Mouse (Mus musculus) lung, embryonic 16.5 days (tissue): ENCODE data around the gene Galnt10. TPM values are rescaled to one million over a fixed set of nuclear protein-coding genes. Genes with fewer than 3 reads are reported as not detected.

Experiments used
- ATAC-seq: fragments of 200-750 bp; cut with Nextera tagmentation; 2 replicates; pipeline ENCODE4 v1.8.0; 2017; ENCODE audit warnings: low read depth, mild to moderate bottlenecking, moderate library complexity
- H3K27ac ChIP-seq: fragments of 300-500 bp; sonication (generic); 2 replicates; pipeline ENCODE4 v1.5.1; 2014; ENCODE audit warnings: mild to moderate bottlenecking, control low read depth, low read length
- H3K27me3 ChIP-seq: fragments of 300-500 bp; sonication (generic); 2 replicates; pipeline ENCODE4 v1.6.1; 2014; ENCODE audit warnings: low read depth, low read length, mixed read lengths; ENCODE audit not compliant: control insufficient read depth, insufficient read depth
- H3K36me3 ChIP-seq: fragments of 300-500 bp; sonication (generic); 2 replicates; pipeline ENCODE4 v1.6.1; 2014; ENCODE audit warnings: low read length; ENCODE audit not compliant: control insufficient read depth, insufficient read depth
- H3K4me1 ChIP-seq: fragments of 300-500 bp; sonication (generic); replicated peaks from 2 replicates; pipeline ENCODE4 v1.6.1; 2014; ENCODE audit warnings: low read length, mixed read lengths; ENCODE audit not compliant: control insufficient read depth, insufficient read depth
- H3K4me2 ChIP-seq: fragments of 300-500 bp; sonication (generic); 2 replicates; pipeline ENCODE4 v1.6.1; 2014; ENCODE audit warnings: low read depth, low read length, control low read depth
- H3K4me3 ChIP-seq: fragments of 300-500 bp; sonication (generic); 2 replicates; pipeline ENCODE4 v1.5.1; 2014; ENCODE audit warnings: mild to moderate bottlenecking, low read length, control low read depth
- H3K9ac ChIP-seq: fragments of 300-500 bp; sonication (generic); 2 replicates; pipeline ENCODE4 v1.6.1; 2014; ENCODE audit warnings: low read length, control low read depth
- H3K9me3 ChIP-seq: fragments of 300-500 bp; sonication (generic); 2 replicates; pipeline ENCODE4 v1.6.1; 2016; ENCODE audit warnings: low read length; ENCODE audit not compliant: control insufficient read depth
- WGBS: fragments of 180-500 bp; shearing (Covaris S2); extraction: QIAGEN DNeasy Blood & Tissue Kit; methylation state at CpG from one replicate; pipeline ENCODE4 v1.1.7; 2014; 5-methylcytosine and 5-hydroxymethylcytosine counted together
- polyA plus RNA-seq: library from polyadenylated mRNA; unstranded; fragments of >200 nt; fragmentation: Nextera tagmentation; extraction: Ambion mirVana; gene quantifications from 2 replicates; pipeline ENCODE4 v1.2.1, GENCODE M21; 2015

Gene Galnt10
- polyA plus RNA-seq, 1 experiment from 2014 or later = 12.8 TPM

- Histone ChIP-seq H3K4me2 (no peak overlapping the region), H3K27ac (peak overlapping the region; percentile 41), H3K9ac (no peak overlapping the region), H3K27me3 (peaks cover 2% of the 10 kb centered on the region; the same call in 1 of the 2 replicates), H3K4me1 (0 out of 2 replicates have a peak, but pooled peaks cover 3% of the 10 kb centered on the region), H3K9me3 (no peaks in the 10 kb centered on the region), H3K36me3 (no peaks in the 10 kb centered on the region), H3K4me3 (no peak overlapping the region)
- 67% methylated on average over 9 of the region's 9 CpGs for WGBS
- ATAC-seq = no peak
Observed at GRCm38 (mm10) chr11:57614502-57614901, 30.7 kb upstream of the Galnt10 start.

DNA sequence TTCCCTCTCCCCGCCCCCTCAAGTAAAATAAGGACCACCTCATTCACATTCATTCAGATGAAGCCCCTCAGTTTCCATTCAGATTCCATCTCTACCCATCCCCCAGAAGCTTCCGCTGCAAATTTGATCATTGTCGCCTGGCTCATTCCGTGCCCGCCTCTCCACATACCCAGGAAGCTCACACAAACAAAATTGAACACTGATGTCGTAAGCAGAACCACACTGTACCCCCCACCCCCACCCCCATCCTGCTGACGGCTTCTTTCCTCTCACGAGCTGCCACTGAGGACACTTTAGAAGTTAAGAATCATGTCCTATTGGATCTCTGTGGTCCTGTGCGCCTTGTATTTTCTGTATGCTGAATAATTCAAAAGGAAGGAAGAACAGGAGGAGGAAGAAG lies 30.0 kb upstream of the Galnt10 start:
- no peak; the same call in 1 of the 2 replicates for ATAC-seq
- 43% methylated on average over 9 of the region's 9 CpGs for WGBS
- Histone ChIP-seq H3K36me3 (no peaks in the 10 kb centered on the region), H3K9me3 (no peaks in the 10 kb centered on the region), H3K4me3 (no peak overlapping the region), H3K9ac (no peak overlapping the region), H3K4me1 (0 out of 2 replicates have a peak, but pooled peaks cover 3% of the 10 kb centered on the region), H3K27ac (peak overlapping the region; percentile 41), H3K4me2 (peak overlapping the region; percentile 23; the same call in 1 of the 2 replicates), H3K27me3 (peaks cover 2% of the 10 kb centered on the region; the same call in 1 of the 2 replicates)

- WGBS = 32% methylated on average over 13 of the region's 13 CpGs
- no peak for ATAC-seq
- Histone ChIP-seq H3K4me2 (peak overlapping the region; percentile 23; the same call in 1 of the 2 replicates), H3K9ac (no peak overlapping the region), H3K27ac (no peak overlapping the region), H3K9me3 (no peaks in the 10 kb centered on the region), H3K27me3 (peaks cover 2% of the 10 kb centered on the region; the same call in 1 of the 2 replicates), H3K4me1 (0 out of 2 replicates have a peak, but pooled peaks cover 3% of the 10 kb centered on the region), H3K36me3 (no peaks in the 10 kb centered on the region), H3K4me3 (no peak overlapping the region)
Observed at GRCm38 (mm10) chr11:57615871-57616270, 29.4 kb upstream of the Galnt10 start.

GRCm38 (mm10) chr11:57617526-57618264 lies 27.5 kb upstream of the Galnt10 start:
- Histone ChIP-seq H3K27me3 (peaks cover 2% of the 10 kb centered on the region; the same call in 1 of the 2 replicates), H3K9me3 (no peaks in the 10 kb centered on the region), H3K4me3 (no peak overlapping the region), H3K27ac (no peak overlapping the region), H3K36me3 (no peaks in the 10 kb centered on the region), H3K4me1 (0 out of 2 replicates have a peak, but pooled peaks cover 3% of the 10 kb centered on the region), H3K4me2 (no peak overlapping the region), H3K9ac (no peak overlapping the region)
- WGBS = 24% methylated on average over 15 of the region's 15 CpGs
- peak; percentile 10; the same call in 1 of the 2 replicates for ATAC-seq

- ATAC-seq = no peak
- Histone ChIP-seq H3K27me3 (0 out of 2 replicates have a peak, but pooled peaks cover 3% of the 10 kb centered on the region), H3K9ac (no peak overlapping the region), H3K4me1 (0 out of 2 replicates have a peak, but pooled peaks cover 2% of the 10 kb centered on the region), H3K36me3 (no peaks in the 10 kb centered on the region), H3K4me3 (no peak overlapping the region), H3K9me3 (no peaks in the 10 kb centered on the region), H3K4me2 (no peak overlapping the region), H3K27ac (no peak overlapping the region)
- WGBS = 74% methylated on average over 3 of the region's 3 CpGs
Observed at GRCm38 (mm10) chr11:57621472-57621871, 23.8 kb upstream of the Galnt10 start.

- Histone ChIP-seq H3K9me3 (no peaks in the 10 kb centered on the region), H3K36me3 (no peaks in the 10 kb centered on the region), H3K4me3 (no peak overlapping the region), H3K4me2 (no peak overlapping the region), H3K4me1 (0 out of 2 replicates have a peak, but pooled peaks cover 2% of the 10 kb centered on the region), H3K27me3 (0 out of 2 replicates have a peak, but pooled peaks cover 2% of the 10 kb centered on the region), H3K9ac (no peak overlapping the region), H3K27ac (no peak overlapping the region)
- no peak for ATAC-seq
Observed at GRCm38 (mm10) chr11:57621876-57622275, 23.4 kb upstream of the Galnt10 start.

DNA sequence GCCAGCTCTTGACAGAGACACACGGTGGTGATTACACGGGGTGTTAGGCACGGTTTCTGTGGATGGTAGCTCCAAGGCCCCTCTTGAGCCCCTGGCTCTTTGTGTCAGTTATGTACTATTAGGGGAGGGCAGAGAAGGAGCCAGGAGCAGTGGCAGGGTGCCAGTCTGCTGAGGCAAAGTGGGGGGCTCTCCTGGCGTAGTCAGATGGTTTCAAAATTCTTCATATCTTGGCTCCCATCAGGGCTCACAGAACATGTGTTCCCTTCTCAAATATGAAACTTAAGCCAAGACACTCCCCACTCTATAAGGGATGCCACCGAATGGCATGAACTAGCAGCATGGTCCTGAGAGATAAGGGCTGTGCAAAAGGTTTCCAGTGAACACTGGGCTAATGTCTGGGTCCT lies 20.8 kb upstream of the Galnt10 start:
- peak; percentile 32; the same call in 1 of the 2 replicates for ATAC-seq
- no peak overlapping the region for H3K9ac ChIP-seq
- no peaks in the 10 kb centered on the region for H3K9me3 ChIP-seq
- no peak overlapping the region for H3K27ac ChIP-seq
- 50% methylated on average over 5 of the region's 5 CpGs for WGBS
- H3K4me3 ChIP-seq = no peak overlapping the region
- peaks cover 9% of the 10 kb centered on the region for H3K4me1 ChIP-seq
- H3K27me3 ChIP-seq = 0 out of 2 replicates have a peak, but pooled peaks cover 2% of the 10 kb centered on the region
- no peak overlapping the region for H3K4me2 ChIP-seq
- H3K36me3 ChIP-seq = no peaks in the 10 kb centered on the region

DNA sequence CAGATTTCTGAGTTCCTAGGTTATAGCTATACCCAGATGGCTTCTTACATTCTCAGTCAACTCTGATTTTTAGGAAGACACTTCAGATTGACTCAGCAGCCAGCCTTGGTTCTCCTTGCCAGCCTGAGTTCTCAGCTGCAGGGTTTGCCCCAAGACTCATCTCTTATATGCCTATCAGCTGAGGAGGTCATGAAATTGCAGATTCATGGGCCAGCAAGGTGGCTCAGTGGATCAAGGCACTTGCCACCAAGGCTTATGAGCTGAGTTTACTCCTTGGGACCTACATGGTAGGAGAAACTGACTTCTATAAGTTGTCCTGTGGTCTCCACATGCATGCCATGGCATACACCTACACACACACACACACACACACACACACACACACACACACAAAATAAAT lies 19.8 kb upstream of the Galnt10 start:
- no peak overlapping the region for H3K9ac ChIP-seq
- 0 out of 2 replicates have a peak, but pooled peaks cover 2% of the 10 kb centered on the region for H3K27me3 ChIP-seq
- H3K4me3 ChIP-seq = no peak overlapping the region
- no peaks in the 10 kb centered on the region for H3K9me3 ChIP-seq
- no peak overlapping the region for H3K4me2 ChIP-seq
- H3K27ac ChIP-seq = no peak overlapping the region
- no peak for ATAC-seq
- H3K36me3 ChIP-seq = no peaks in the 10 kb centered on the region
- H3K4me1 ChIP-seq = peaks cover 9% of the 10 kb centered on the region

GRCm38 (mm10) chr11:57627086-57627735 lies 18.0 kb upstream of the Galnt10 start:
- Histone ChIP-seq H3K4me3 (no peak overlapping the region), H3K4me1 (peaks cover 12% of the 10 kb centered on the region), H3K4me2 (no peak overlapping the region), H3K9ac (no peak overlapping the region), H3K27ac (no peak overlapping the region), H3K9me3 (no peaks in the 10 kb centered on the region), H3K27me3 (0 out of 2 replicates have a peak, but pooled peaks cover 2% of the 10 kb centered on the region), H3K36me3 (no peaks in the 10 kb centered on the region)
- 34% methylated on average over 9 of the region's 9 CpGs for WGBS
- peak; percentile 60 for ATAC-seq
